Mouse (Mus musculus) heart, embryonic 11.5 days (tissue): ENCODE measurements around the gene Cacnb3. TPM values are rescaled to one million over a fixed set of nuclear protein-coding genes. Genes with fewer than 3 reads are reported as not detected.

Experiments used
- polyA plus RNA-seq: library from polyadenylated mRNA; unstranded; fragments of >200 nt; fragmentation: Nextera tagmentation; extraction: Ambion mirVana; gene quantifications from 2 replicates; pipeline ENCODE4 v1.2.1, GENCODE M21; 2014

The Cacnb3 gene
- polyA plus RNA-seq, 1 experiment from 2014 or later, result 9.8 TPM

Other genes with a start within 250 kb of the Cacnb3 start
- not detected in 2 replicates for gene Olfr283, start 249.9 kb upstream of the Cacnb3 start, polyA plus RNA-seq
- gene Olfr282, start 199.6 kb upstream of the Cacnb3 start, polyA plus RNA-seq, result not detected in 2 replicates
- gene Olfr281, start 178.3 kb upstream of the Cacnb3 start, polyA plus RNA-seq, result not detected in 2 replicates
- gene OR5BS1P, start 160.9 kb upstream of the Cacnb3 start, polyA plus RNA-seq, result not detected in 2 replicates
- not detected in 2 replicates for gene Lalba, start 148.1 kb upstream of the Cacnb3 start, polyA plus RNA-seq
- not detected in 2 replicates for gene Olfr279, start 138.4 kb upstream of the Cacnb3 start, polyA plus RNA-seq
- 75.9 and 77.5 TPM in 2 replicates for gene Kansl2, start 96.6 kb upstream of the Cacnb3 start, polyA plus RNA-seq
- gene Ccnt1, start 59.9 kb upstream of the Cacnb3 start, polyA plus RNA-seq, result 38.1 and 42.3 TPM in 2 replicates
- gene 4930415O20Rik, start 59.8 kb upstream of the Cacnb3 start, polyA plus RNA-seq, result 0.73 and 1.0 TPM in 2 replicates
- gene Adcy6, start 20.8 kb upstream of the Cacnb3 start, polyA plus RNA-seq, result 24.5 and 34.8 TPM in 2 replicates
- 11.2 and 19.6 TPM in 2 replicates for gene Ddx23, start 32.1 kb downstream of the Cacnb3 start, polyA plus RNA-seq
- gene Rnd1, start 46.6 kb downstream of the Cacnb3 start, polyA plus RNA-seq, result 1.2 and 1.6 TPM in 2 replicates
- 0.23 and 0.37 TPM in 2 replicates for gene Ccdc65, start 77.4 kb downstream of the Cacnb3 start, polyA plus RNA-seq
- 20.4 and 21.1 TPM in 2 replicates for gene Fkbp11, start 97.4 kb downstream of the Cacnb3 start, polyA plus RNA-seq
- gene Arf3, start 132.4 kb downstream of the Cacnb3 start, polyA plus RNA-seq, result 22.8 and 30.7 TPM in 2 replicates
- gene Wnt10b, start 147.3 kb downstream of the Cacnb3 start, polyA plus RNA-seq, result not detected in 2 replicates
- not detected in 2 replicates for gene Wnt1, start 159.0 kb downstream of the Cacnb3 start, polyA plus RNA-seq
- gene Ddn, start 178.7 kb downstream of the Cacnb3 start, polyA plus RNA-seq, result 0.11 and 0.25 TPM in 2 replicates
- 72.1 and 74.7 TPM in 2 replicates for gene Prkag1, start 200.7 kb downstream of the Cacnb3 start, polyA plus RNA-seq
- gene Kmt2d, start 240.4 kb downstream of the Cacnb3 start, polyA plus RNA-seq, result 12.7 and 16.1 TPM in 2 replicates